Mouse (Mus musculus) layer of hippocampus, adult 11-12 months (tissue): ENCODE data around the gene Vstm2l.

Source experiments
- DNase-seq: peaks from one replicate; pipeline ENCODE4 v3.0.0; 2022; ENCODE audit warnings: low spot score

The Vstm2l gene

GRCm38 (mm10) chr2:157992501-157992900 lies 78.0 kb downstream of the Vstm2l start:
- no peak for DNase-seq
